Mouse (Mus musculus) testis, postnatal 14 days (tissue): ENCODE data around the gene Tnk1.

Experiments
- DNase-seq: peaks from one replicate; pipeline ENCODE4 v3.0.0; 2021; ENCODE audit warnings: low spot score

Gene Tnk1

GRCm38 (mm10) chr11:69803328-69803727, 55.2 kb downstream of the Tnk1 start:
- peak; percentile 41 for DNase-seq

- peak; percentile 81 for DNase-seq
Observed at GRCm38 (mm10) chr11:69802648-69803105, 55.9 kb downstream of the Tnk1 start.

GRCm38 (mm10) chr11:69801379-69801977, 57.1 kb downstream of the Tnk1 start, which contains the start of gene Fgf11:
Gene Fgf11, minus strand, starts transcription at chr11:69801857.
- DNase-seq = no peak
